Mouse (Mus musculus): ENCODE results near the gene Apod. TPM values are rescaled to one million over a fixed set of nuclear protein-coding genes. Genes with fewer than 3 reads are reported as not detected.
"Not testable (repeated sequence)": the region's sequence is repeated elsewhere in the genome, so short reads cannot be mapped to it uniquely, and the experiment has no call there.

Gene Apod
- polyA plus RNA-seq, 1 experiment: 12.5 TPM

DNA sequence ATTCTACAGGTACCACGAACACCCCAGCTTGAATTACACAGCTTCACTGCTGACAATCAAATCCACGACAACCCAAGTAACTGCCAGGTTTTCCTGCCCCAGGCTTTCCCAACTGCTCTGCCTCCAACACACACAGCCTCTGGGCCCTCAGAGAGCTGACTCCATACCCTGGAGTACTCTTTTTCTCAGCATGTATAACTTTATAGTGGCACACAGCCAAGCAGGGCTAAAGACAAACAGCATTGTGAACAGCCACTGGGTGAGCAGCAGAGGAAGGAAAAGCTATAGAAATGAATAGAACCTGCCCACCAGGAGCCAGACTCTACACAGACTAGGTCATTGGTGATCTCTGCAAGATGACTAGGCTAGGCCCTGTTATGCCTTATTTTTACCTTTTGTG lies 15.1 kb upstream of the Apod start:
- 79% methylated on average over 2 of the region's 2 CpGs for WGBS
- Histone ChIP-seq H3K4me1 (ENCODE audit: control insufficient read depth, insufficient read depth, low read length) (no peaks in the 10 kb centered on the region; the same call in 1 of the 2 replicates), H3K4me3 (replicated peaks; ENCODE audit: control insufficient read depth, low read depth, low read length) (no peak overlapping the region), H3K27ac (ENCODE audit: control insufficient read depth, insufficient read depth, low read depth, low read length, poor library complexity) (no peak overlapping the region)
- TF ChIP-seq POLR2A (IDR thresholded peaks at IDR 0.05; ENCODE audit: borderline replicate concordance, control insufficient read depth, low read depth, low read length) (no peak), CTCF (IDR thresholded peaks at IDR 0.05; ENCODE audit: control insufficient read depth, insufficient read depth, low read length) (no peak)

DNA sequence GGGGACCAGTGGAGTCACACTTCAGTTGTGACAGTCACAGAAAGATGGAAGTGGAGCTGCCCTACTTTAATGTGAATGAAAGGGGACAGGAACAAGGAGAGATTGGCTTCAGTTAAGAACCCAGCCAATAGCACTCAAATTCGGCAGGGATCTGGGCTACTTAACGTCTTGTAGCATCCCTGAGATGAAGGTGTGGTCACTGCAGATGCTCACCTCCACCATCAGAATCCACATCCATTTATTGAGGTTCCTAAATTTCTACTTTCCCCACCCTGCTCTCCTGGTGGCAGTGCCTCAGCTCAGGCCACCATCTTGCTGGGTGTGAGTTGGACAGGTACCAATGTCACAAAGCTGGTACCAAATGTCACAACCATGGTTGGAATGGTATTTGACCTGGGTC lies 13.3 kb upstream of the Apod start:
- Histone ChIP-seq H3K4me1 (ENCODE audit: control insufficient read depth, insufficient read depth, low read length) (no peaks in the 10 kb centered on the region), H3K27ac (ENCODE audit: control insufficient read depth, insufficient read depth, low read depth, low read length, poor library complexity) (no peak overlapping the region), H3K4me3 (replicated peaks; ENCODE audit: control insufficient read depth, low read depth, low read length) (no peak overlapping the region)
- TF ChIP-seq POLR2A (IDR thresholded peaks at IDR 0.05; ENCODE audit: borderline replicate concordance, control insufficient read depth, low read depth, low read length) (no peak), CTCF (IDR thresholded peaks at IDR 0.05; ENCODE audit: control insufficient read depth, insufficient read depth, low read length) (no peak; the same call in 1 of the 2 replicates)
- 77% methylated on average over 2 of the region's 2 CpGs for WGBS

DNA sequence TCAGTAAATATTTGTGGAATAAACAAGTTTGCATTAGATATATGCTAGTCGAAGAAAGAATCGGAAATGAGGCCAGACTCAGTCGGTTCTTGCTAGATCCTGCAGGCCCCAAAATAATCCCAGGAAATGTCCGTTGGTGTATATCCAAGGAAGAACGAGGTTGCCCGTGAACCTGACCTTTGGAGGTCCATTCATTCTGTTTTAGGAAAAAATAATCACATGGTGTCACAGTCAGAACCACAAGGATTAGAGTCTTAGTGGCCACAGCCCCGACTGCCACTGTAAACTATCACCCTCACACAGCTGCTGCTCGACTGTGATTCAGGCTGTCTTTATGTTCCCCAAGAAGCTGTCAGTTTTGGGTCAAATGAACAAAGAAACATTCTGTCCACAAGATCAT lies 12.8 kb upstream of the Apod start:
- Histone ChIP-seq H3K27ac (ENCODE audit: control insufficient read depth, insufficient read depth, low read depth, low read length, poor library complexity) (no peak overlapping the region), H3K4me1 (ENCODE audit: control insufficient read depth, insufficient read depth, low read length) (no peaks in the 10 kb centered on the region), H3K4me3 (replicated peaks; ENCODE audit: control insufficient read depth, low read depth, low read length) (no peak overlapping the region)
- TF ChIP-seq POLR2A (IDR thresholded peaks at IDR 0.05; ENCODE audit: borderline replicate concordance, control insufficient read depth, low read depth, low read length) (no peak), CTCF (IDR thresholded peaks at IDR 0.05; ENCODE audit: control insufficient read depth, insufficient read depth, low read length) (no peak)
- WGBS: 75% methylated on average over 8 of the region's 8 CpGs

DNA sequence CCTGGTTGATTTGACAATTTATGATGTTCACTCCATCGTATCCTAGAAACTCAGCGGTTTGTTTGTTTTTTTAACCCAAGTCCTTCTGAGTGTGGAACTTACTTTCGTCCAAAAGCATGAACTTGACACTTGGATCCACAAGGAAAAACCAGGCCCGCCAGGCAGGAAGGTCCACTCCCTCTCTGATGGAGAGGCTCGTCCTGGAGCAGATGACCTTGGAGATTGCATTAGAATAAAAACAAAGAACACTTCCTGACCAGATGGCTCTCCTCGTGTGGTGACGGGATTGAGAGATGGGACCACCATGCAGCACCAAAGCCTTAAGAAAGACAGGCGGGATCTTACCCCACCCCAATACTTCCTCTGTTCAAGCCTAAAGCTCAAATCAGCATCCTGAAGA lies 12.1 kb upstream of the Apod start:
- TF ChIP-seq POLR2A (IDR thresholded peaks at IDR 0.05; ENCODE audit: borderline replicate concordance, control insufficient read depth, low read depth, low read length) (no peak), CTCF (IDR thresholded peaks at IDR 0.05; ENCODE audit: control insufficient read depth, insufficient read depth, low read length) (no peak)

DNA sequence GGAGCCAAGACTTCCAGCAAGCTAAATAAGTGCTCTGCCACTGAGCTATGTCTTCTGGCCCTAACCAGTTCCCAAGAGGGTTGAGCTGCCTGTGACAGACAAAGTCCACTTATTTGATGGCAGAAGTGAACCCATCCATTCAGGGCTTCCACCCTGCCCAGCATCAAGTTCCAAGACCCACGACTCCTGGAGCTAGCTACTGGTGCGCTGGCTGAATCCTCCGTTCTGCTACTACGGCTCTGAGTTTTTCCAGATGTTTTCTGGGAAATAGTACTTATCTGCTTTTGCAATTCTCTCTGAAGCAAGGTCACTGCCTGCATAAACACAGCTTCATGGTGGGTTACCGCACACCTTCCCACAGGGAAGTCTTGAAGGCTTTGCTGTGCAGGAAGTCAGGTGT lies 11.4 kb upstream of the Apod start:
- 84% methylated on average over 5 of the region's 5 CpGs for WGBS
- TF ChIP-seq CTCF (IDR thresholded peaks at IDR 0.05; ENCODE audit: control insufficient read depth, insufficient read depth, low read length) (no peak), POLR2A (IDR thresholded peaks at IDR 0.05; ENCODE audit: borderline replicate concordance, control insufficient read depth, low read depth, low read length) (no peak)

More for the DNA sequence above, 12.1 kb upstream of the Apod start:
- no peaks in the 10 kb centered on the region for H3K4me1 ChIP-seq (ENCODE audit: control insufficient read depth, insufficient read depth, low read length)
- no peak overlapping the region for H3K4me3 ChIP-seq (replicated peaks; ENCODE audit: control insufficient read depth, low read depth, low read length)
- 71% methylated on average over 8 of the region's 8 CpGs for WGBS
- H3K27ac ChIP-seq (ENCODE audit: control insufficient read depth, insufficient read depth, low read depth, low read length, poor library complexity): no peak overlapping the region

DNA sequence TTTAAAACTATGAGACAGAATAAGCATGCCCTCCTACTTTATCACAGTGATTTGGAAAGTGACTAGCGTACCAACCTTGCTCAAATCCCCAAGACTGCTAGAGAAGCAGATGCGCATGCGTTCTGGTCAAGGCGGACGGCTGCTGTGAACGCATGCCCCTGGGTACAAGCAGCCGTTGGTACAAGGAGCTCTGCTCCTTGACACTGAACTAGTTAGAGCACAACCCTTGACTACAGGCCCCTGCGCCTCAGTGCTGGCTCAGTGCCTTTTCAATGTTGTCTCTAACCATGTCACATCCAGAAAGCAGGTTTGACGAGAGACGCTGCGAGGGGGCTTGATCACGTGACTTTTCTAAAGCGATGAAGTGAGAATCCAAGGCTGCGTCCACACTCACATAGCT lies 10.5 kb upstream of the Apod start:
- no peak overlapping the region for H3K27ac ChIP-seq (ENCODE audit: control insufficient read depth, insufficient read depth, low read depth, low read length, poor library complexity)
- no peak overlapping the region for H3K4me3 ChIP-seq (replicated peaks; ENCODE audit: control insufficient read depth, low read depth, low read length)
- H3K4me1 ChIP-seq (ENCODE audit: control insufficient read depth, insufficient read depth, low read length): no peaks in the 10 kb centered on the region
- no peak for TF ChIP-seq POLR2A (IDR thresholded peaks at IDR 0.05; ENCODE audit: borderline replicate concordance, control insufficient read depth, low read depth, low read length)
- TF ChIP-seq CTCF (IDR thresholded peaks at IDR 0.05; ENCODE audit: control insufficient read depth, insufficient read depth, low read length): no peak
- WGBS: 89% methylated on average over 14 of the region's 14 CpGs

More for the DNA sequence above, 11.4 kb upstream of the Apod start:
- no peaks in the 10 kb centered on the region for H3K4me1 ChIP-seq (ENCODE audit: control insufficient read depth, insufficient read depth, low read length)
- no peak overlapping the region for H3K4me3 ChIP-seq (replicated peaks; ENCODE audit: control insufficient read depth, low read depth, low read length)
- no peak overlapping the region for H3K27ac ChIP-seq (ENCODE audit: control insufficient read depth, insufficient read depth, low read depth, low read length, poor library complexity)

DNA sequence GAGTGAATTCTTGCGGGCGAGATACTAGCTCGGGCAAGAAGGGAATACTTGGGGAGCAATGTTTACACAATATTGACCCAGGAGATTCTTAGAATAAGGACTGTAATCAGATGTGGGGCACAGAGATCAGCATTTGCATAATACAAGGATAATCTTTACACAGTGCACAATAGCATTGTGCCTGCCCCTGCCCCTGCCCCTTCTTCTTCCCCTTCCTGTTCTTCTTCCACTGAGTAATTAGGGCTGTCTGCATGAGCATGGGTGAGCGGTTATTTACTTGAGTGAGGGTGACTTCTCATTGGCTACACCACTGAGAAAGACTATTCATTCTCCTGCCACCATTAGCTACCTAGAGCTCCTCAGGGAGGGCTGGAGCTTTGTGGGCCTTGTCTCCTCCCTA lies 6.9 kb upstream of the Apod start:
- Histone ChIP-seq H3K4me3 (replicated peaks; ENCODE audit: control insufficient read depth, low read depth, low read length) (no peak overlapping the region), H3K27ac (ENCODE audit: control insufficient read depth, insufficient read depth, low read depth, low read length, poor library complexity) (no peak overlapping the region), H3K4me1 (ENCODE audit: control insufficient read depth, insufficient read depth, low read length) (peaks cover 2% of the 10 kb centered on the region; the same call in 1 of the 2 replicates)
- no peak for TF ChIP-seq CTCF (IDR thresholded peaks at IDR 0.05; ENCODE audit: control insufficient read depth, insufficient read depth, low read length)
- TF ChIP-seq POLR2A (IDR thresholded peaks at IDR 0.05; ENCODE audit: borderline replicate concordance, control insufficient read depth, low read depth, low read length): no peak
- WGBS: 71% methylated on average over 4 of the region's 4 CpGs

DNA sequence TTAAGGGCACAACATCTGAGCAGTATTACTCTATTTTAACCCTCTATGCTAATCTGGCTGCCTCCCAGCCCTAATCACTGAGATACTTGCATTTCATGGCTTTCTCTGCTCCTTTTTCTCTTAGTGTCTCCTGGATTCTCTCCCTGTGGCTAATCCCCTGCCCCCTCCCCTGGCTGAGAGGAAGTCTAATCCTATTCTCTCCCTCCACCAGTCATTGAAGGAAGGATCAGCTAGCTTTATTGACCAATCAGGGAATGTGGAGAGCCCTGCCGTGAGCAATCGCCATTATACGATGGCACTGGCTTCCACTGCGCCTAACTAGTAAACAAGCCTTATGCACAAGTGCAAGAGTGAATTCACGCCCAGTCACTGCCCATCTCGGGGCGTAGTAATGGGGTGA lies 6.3 kb upstream of the Apod start:
- no peak overlapping the region for H3K4me3 ChIP-seq (replicated peaks; ENCODE audit: control insufficient read depth, low read depth, low read length)
- H3K4me1 ChIP-seq (ENCODE audit: control insufficient read depth, insufficient read depth, low read length): peaks cover 2% of the 10 kb centered on the region; the same call in 1 of the 2 replicates
- TF ChIP-seq POLR2A (IDR thresholded peaks at IDR 0.05; ENCODE audit: borderline replicate concordance, control insufficient read depth, low read depth, low read length) (no peak), CTCF (IDR thresholded peaks at IDR 0.05; ENCODE audit: control insufficient read depth, insufficient read depth, low read length) (no peak)
- 86% methylated on average over 7 of the region's 7 CpGs for WGBS
- no peak overlapping the region for H3K27ac ChIP-seq (ENCODE audit: control insufficient read depth, insufficient read depth, low read depth, low read length, poor library complexity)

DNA sequence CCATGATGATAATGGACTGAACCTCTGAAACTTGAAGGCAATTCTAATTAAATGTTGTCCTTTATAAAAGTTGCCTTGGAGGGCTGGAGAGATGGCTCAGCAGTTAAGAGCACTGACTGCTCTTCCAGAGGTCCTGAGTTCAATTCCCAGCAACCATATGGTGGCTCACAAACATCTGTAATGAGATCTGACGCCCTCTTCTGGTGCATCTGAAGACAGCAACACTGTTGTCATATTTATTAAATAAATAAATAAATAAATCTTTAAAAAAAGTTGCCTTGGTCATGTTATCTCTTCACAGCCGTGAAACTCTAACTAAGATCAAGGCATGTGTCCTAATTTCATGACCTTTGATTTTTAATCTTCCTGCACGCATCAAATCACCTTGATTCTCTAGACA lies 5.1 kb upstream of the Apod start:
- not testable (repeated sequence) for H3K4me3 ChIP-seq (replicated peaks; ENCODE audit: control insufficient read depth, low read depth, low read length); H3K4me1 ChIP-seq (ENCODE audit: control insufficient read depth, insufficient read depth, low read length); H3K27ac ChIP-seq (ENCODE audit: control insufficient read depth, insufficient read depth, low read depth, low read length, poor library complexity)
- 67% methylated on average over 3 of the region's 3 CpGs for WGBS

Data from bone marrow, adult 2 months (tissue).